In genomic region chr1:158739132-158739919, GRCm38 (mm10) we compare ENCODE assay signal across 12 mouse cellular contexts.
DNase-seq lines count a peak whose midpoint lies in the region; ATAC-seq and TF ChIP-seq lines count a peak whose summit lies in the region.
"Had no signal": no experiment of that assay in that cellular context is flagged by ENCODE, and none has a peak within 500 bp of the region (broad histone marks: within the 10 kb centered on the region; RNA-seq: fewer than 3 reads in every experiment).

No protein-coding gene starts in this region.

- no peaks in the 10 kb centered on the region for H3K4me1 ChIP-seq in kidney, postnatal 0 days (replicated peaks; ENCODE audit: insufficient read depth, low read length)
- H3K4me1 ChIP-seq: liver, embryonic 12.5 days had no signal

- DNase-seq in adrenal gland, postnatal 14 days = peak; percentile 28
- DNase-seq in adrenal gland, adult 8-10 months = no peak
- DNase-seq in kidney, postnatal 0 days (ENCODE audit: low spot score) = peak; percentile 44
- no peak for DNase-seq in kidney, adult 9 months
- peak; percentile 6 for DNase-seq in urinary bladder, postnatal 14 days (ENCODE audit: low spot score)
- no peak for DNase-seq in urinary bladder, adult 2 months (ENCODE audit: low spot score)
- DNase-seq in skeletal muscle tissue, adult 2 months (ENCODE audit: low read depth, low spot score) = peak; percentile 41
- no peak for DNase-seq in yolk sac, embryonic 10.5 days (ENCODE audit: low spot score)
- DNase-seq: right cerebral cortex, postnatal 14 days had no signal

- WGBS in kidney, postnatal 0 days = 41% methylated on average over 5 of the region's 5 CpGs

- no peak overlapping the region for H3K4me2 ChIP-seq in kidney, postnatal 0 days (ENCODE audit: low read length)
- H3K4me2 ChIP-seq: hindbrain, embryonic 14.5 days; liver, embryonic 12.5 days had no signal

- no peaks in the 10 kb centered on the region for H3K27me3 ChIP-seq in kidney, postnatal 0 days (ENCODE audit: insufficient read depth, low read length)
- H3K27me3 ChIP-seq: liver, embryonic 12.5 days had no signal

- no peaks in the 10 kb centered on the region for H3K9me3 ChIP-seq in kidney, postnatal 0 days (replicated peaks; ENCODE audit: low read length)
- H3K9me3 ChIP-seq: liver, embryonic 12.5 days had no signal

- no peak overlapping the region for H3K9ac ChIP-seq in kidney, postnatal 0 days (ENCODE audit: low read depth, low read length)
- H3K9ac ChIP-seq: hindbrain, embryonic 14.5 days; liver, embryonic 12.5 days had no signal

- no peak overlapping the region for H3K4me3 ChIP-seq in kidney, postnatal 0 days (replicated peaks; ENCODE audit: low read depth, low read length)
- H3K4me3 ChIP-seq: liver, embryonic 12.5 days had no signal

- ATAC-seq in kidney, postnatal 0 days (replicated peaks; ENCODE audit: low FRiP score, low read depth) = no peak
- ATAC-seq: activated CD4-positive, CD25-positive, alpha-beta regulatory T cell, adult 4 months; liver, embryonic 12.5 days had no signal

- no peaks in the 10 kb centered on the region for H3K36me3 ChIP-seq in kidney, postnatal 0 days (ENCODE audit: insufficient read depth, low read length)
- H3K36me3 ChIP-seq: liver, embryonic 12.5 days had no signal

- no peak overlapping the region; the same call in 1 of the 2 replicates for H3K27ac ChIP-seq in kidney, postnatal 0 days
- H3K27ac ChIP-seq: hindbrain, embryonic 14.5 days; liver, embryonic 12.5 days had no signal

- TF ChIP-seq CTCF in kidney, postnatal 0 days (IDR thresholded peaks at IDR 0.05; ENCODE audit: low read depth) = no peak

Comparison
In these comparisons a context has a peak if more than half of its experiments do, and no peak if none do; other contexts are left out.
1. DNase-seq: peak in adrenal gland, postnatal 14 days (single experiment), kidney, postnatal 0 days (single experiment), urinary bladder, postnatal 14 days (single experiment) and skeletal muscle tissue, adult 2 months (single experiment); none in adrenal gland, adult 8-10 months (single experiment), kidney, adult 9 months (single experiment), urinary bladder, adult 2 months (single experiment) and yolk sac, embryonic 10.5 days (single experiment).